Mouse (Mus musculus) kidney, postnatal 36 days (tissue): Measurements from ENCODE around the gene Fam192a.
A peak's percentile ranks its signal among the peaks of the same experiment; 100 is the strongest.

Source experiments
- DNase-seq, 2 experiments: peaks; one replicate each; pipeline ENCODE4 v3.0.0; 2021 to 2022; ENCODE audit warnings: mixed read lengths in 2 of 2

Gene Fam192a

GRCm38 (mm10) chr8:94601607-94602385, at the start of gene Fam192a, which contains the start of gene Rspry1:
Fam192a (minus strand) TSS chr8:94601997.
Rspry1 (plus strand) TSS chr8:94601937.
- DNase-seq, result peak; percentile 99 to 100

GRCm38 (mm10) chr8:94649496-94649895, 47.7 kb upstream of the Fam192a start:
- no peak for DNase-seq

- no peak for DNase-seq
Observed at GRCm38 (mm10) chr8:94646165-94646564, 44.4 kb upstream of the Fam192a start.

- DNase-seq, result no peak
Observed at GRCm38 (mm10) chr8:94645202-94645601, 43.4 kb upstream of the Fam192a start.

- DNase-seq, result no peak
Observed at GRCm38 (mm10) chr8:94641938-94642337, 40.1 kb upstream of the Fam192a start.

GRCm38 (mm10) chr8:94641183-94641582, 39.4 kb upstream of the Fam192a start:
- no peak for DNase-seq

- DNase-seq, result no peak
Observed at GRCm38 (mm10) chr8:94634211-94634610, 32.4 kb upstream of the Fam192a start.

GRCm38 (mm10) chr8:94633564-94634194, 31.9 kb upstream of the Fam192a start:
- DNase-seq, result no peak

GRCm38 (mm10) chr8:94624885-94625284, 23.1 kb upstream of the Fam192a start:
- no peak for DNase-seq

- no peak for DNase-seq
Observed at GRCm38 (mm10) chr8:94607064-94607463, 5.3 kb upstream of the Fam192a start.

- no peak for DNase-seq
Observed at GRCm38 (mm10) chr8:94604030-94604429, 2.2 kb upstream of the Fam192a start.

GRCm38 (mm10) chr8:94602471-94603131, 804 bp upstream of the Fam192a start:
- peak; percentile 47 to 63 for DNase-seq

GRCm38 (mm10) chr8:94601034-94601606, 677 bp downstream of the Fam192a start:
- no peak for DNase-seq

- no peak for DNase-seq
Observed at GRCm38 (mm10) chr8:94600478-94600877, 1.3 kb downstream of the Fam192a start.

GRCm38 (mm10) chr8:94594211-94594610, 7.6 kb downstream of the Fam192a start:
- DNase-seq, result peak in 1 of 2 experiments; percentile 14

- no peak for DNase-seq
Observed at GRCm38 (mm10) chr8:94591691-94592090, 10.1 kb downstream of the Fam192a start.

GRCm38 (mm10) chr8:94584238-94584817, 17.5 kb downstream of the Fam192a start:
- peak; percentile 53 to 71 for DNase-seq

GRCm38 (mm10) chr8:94582569-94582968, 19.2 kb downstream of the Fam192a start:
- no peak for DNase-seq

- no peak for DNase-seq
Observed at GRCm38 (mm10) chr8:94581820-94582483, 19.8 kb downstream of the Fam192a start.

- no peak for DNase-seq
Observed at GRCm38 (mm10) chr8:94575148-94575547, 26.6 kb downstream of the Fam192a start.

GRCm38 (mm10) chr8:94574159-94574907, 27.5 kb downstream of the Fam192a start:
- no peak for DNase-seq

GRCm38 (mm10) chr8:94571896-94572295, 29.9 kb downstream of the Fam192a start:
- no peak for DNase-seq
